Mouse (Mus musculus) myocyte (in vitro differentiated cells): ENCODE results near the gene Pgm5. TPM values are rescaled to one million over a fixed set of nuclear protein-coding genes. Genes with fewer than 3 reads are reported as not detected.

Experiments used
- H3K27me3 ChIP-seq: one replicate; pipeline ENCODE4 v1.6.1; 2011; ENCODE audit not compliant: control insufficient read depth, insufficient read depth, insufficient read length
- H3K36me3 ChIP-seq: one replicate; pipeline ENCODE4 v1.6.1; 2011; ENCODE audit not compliant: control insufficient read depth, insufficient read depth
- H3K4me2 ChIP-seq: one replicate; pipeline ENCODE4 v1.6.1; 2011; ENCODE audit warnings: low read depth, control low read depth
- H3K4me3 ChIP-seq: one replicate; pipeline ENCODE4 v1.5.1; 2011; ENCODE audit warnings: mild to moderate bottlenecking, control low read depth, moderate library complexity
- H3K79me2 ChIP-seq: one replicate; pipeline ENCODE4 v1.6.1; 2011; ENCODE audit not compliant: control insufficient read depth, insufficient read depth
- H3ac ChIP-seq: one replicate; pipeline ENCODE4 v1.6.1; 2011; ENCODE audit not compliant: control insufficient read depth, insufficient read length
- CEBPB ChIP-seq: IDR thresholded peaks from 2 replicates; pipeline ENCODE4 v1.6.1; 2011; ENCODE audit warnings: mild to moderate bottlenecking, moderate library complexity; ENCODE audit not compliant: poor library complexity, insufficient read depth, severe bottlenecking
- E2F4 ChIP-seq: IDR thresholded peaks from one replicate; pipeline ENCODE4 v1.6.1; 2011; ENCODE audit warnings: mild to moderate bottlenecking, control low read depth, moderate library complexity; ENCODE audit not compliant: insufficient read depth
- MAX ChIP-seq: IDR thresholded peaks from one replicate; pipeline ENCODE4 v1.6.1; 2011; ENCODE audit warnings: low read depth, mild to moderate bottlenecking, control low read depth
- MYOD1 ChIP-seq, 3 experiments: IDR thresholded peaks; one replicate each; pipeline ENCODE4 v1.6.1; 2011; ENCODE audit warnings: control low read depth in 2 of 3, low read depth in 2 of 3, mild to moderate bottlenecking in 2 of 3, moderate library complexity in 1 of 3; ENCODE audit not compliant: insufficient read length in 2 of 3, control insufficient read depth in 1 of 3
- MYOG ChIP-seq, 3 experiments: IDR thresholded peaks; one replicate each; pipeline ENCODE4 v1.6.1; 2011; ENCODE audit warnings: control low read depth in 2 of 3, low read depth in 2 of 3, mild to moderate bottlenecking in 2 of 3; ENCODE audit not compliant: insufficient read length in 2 of 3, control insufficient read depth in 1 of 3, insufficient read depth in 1 of 3
- POLR2A ChIP-seq: IDR thresholded peaks from one replicate; pipeline ENCODE4 v1.6.1; 2011; ENCODE audit warnings: low read depth, mild to moderate bottlenecking, control low read depth, moderate library complexity; ENCODE audit not compliant: insufficient read length
- POLR2AphosphoS2 ChIP-seq: IDR thresholded peaks from one replicate; pipeline ENCODE4 v1.6.1; 2011; ENCODE audit warnings: low read depth, control low read depth; ENCODE audit not compliant: insufficient read length
- REST ChIP-seq: IDR thresholded peaks from one replicate; pipeline ENCODE4 v1.6.1; 2011; ENCODE audit warnings: mild to moderate bottlenecking, control low read depth, moderate library complexity; ENCODE audit not compliant: insufficient read depth, insufficient read length
- SRF ChIP-seq: IDR thresholded peaks from one replicate; pipeline ENCODE4 v1.6.1; 2011; ENCODE audit warnings: low read depth; ENCODE audit not compliant: control insufficient read depth, insufficient read length
- TCF12 ChIP-seq: IDR thresholded peaks from one replicate; pipeline ENCODE4 v1.6.1; 2011; ENCODE audit warnings: mild to moderate bottlenecking, control low read depth; ENCODE audit not compliant: poor library complexity, insufficient read depth, severe bottlenecking
- TCF3 ChIP-seq: IDR thresholded peaks from one replicate; pipeline ENCODE4 v1.6.1; 2011; ENCODE audit warnings: low read depth, control low read depth; ENCODE audit not compliant: insufficient read length
- USF1 ChIP-seq: IDR thresholded peaks from one replicate; pipeline ENCODE4 v1.6.1; 2011; ENCODE audit warnings: low read depth, mild to moderate bottlenecking, control low read depth, moderate library complexity
- polyA plus RNA-seq: library from polyadenylated mRNA; unstranded; fragments of >200 nt; fragmentation: generic; extraction: Trizol; gene quantifications from one replicate; pipeline ENCODE4 v1.2.1, GENCODE M21; 2012; ENCODE audit warnings: missing spikeins

The Pgm5 gene
- polyA plus RNA-seq, 1 experiment = 68.6 TPM

DNA sequence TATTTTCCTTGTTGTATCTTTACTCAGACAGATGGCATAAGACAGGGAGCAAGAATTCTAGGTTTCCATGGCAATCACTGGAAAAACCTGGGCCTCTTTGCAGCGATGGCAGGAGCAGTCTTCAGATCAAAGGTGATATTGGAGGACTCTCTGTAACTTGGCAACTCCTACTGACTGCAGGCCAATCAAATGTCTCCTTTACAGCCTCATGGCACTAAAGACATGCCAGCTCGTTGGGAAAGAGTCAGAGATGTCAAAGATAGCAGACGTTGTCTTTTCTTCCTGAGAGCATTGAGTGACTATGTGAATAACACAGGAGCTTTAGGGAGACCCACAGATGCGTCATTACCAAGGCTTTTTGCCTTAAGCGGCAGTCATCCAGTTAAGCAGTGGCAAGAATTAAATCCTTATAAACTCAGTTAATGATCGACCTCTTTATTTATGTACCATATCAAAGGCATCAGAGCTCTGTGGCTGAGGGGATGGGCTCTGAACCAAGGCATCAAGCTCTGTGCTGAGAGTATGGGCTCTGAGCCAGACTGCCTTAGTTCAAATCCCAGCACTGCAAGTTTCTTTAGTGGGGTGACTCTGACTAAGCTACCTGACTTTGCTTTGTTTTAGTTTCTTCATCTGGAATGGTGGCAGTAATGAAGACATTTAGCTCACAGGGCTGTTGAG lies 209.2 kb downstream of the Pgm5 start:
- no peak for TF ChIP-seq REST
- TF ChIP-seq E2F4 = no peak
- no peak for TF ChIP-seq MYOD1 (IDR thresholded peaks at IDR 0.05; ENCODE audit: control insufficient read depth in 1 of 3, insufficient read length in 2 of 3, low read depth in 2 of 3)
- TF ChIP-seq USF1 = no peak
- no peak for TF ChIP-seq MYOG (IDR thresholded peaks at IDR 0.05; ENCODE audit: control insufficient read depth in 1 of 3, insufficient read depth in 1 of 3, insufficient read length in 2 of 3, low read depth in 2 of 3)
- no peak for TF ChIP-seq CEBPB
- no peak for TF ChIP-seq TCF3
- no peak for TF ChIP-seq POLR2AphosphoS2
- TF ChIP-seq MAX = no peak
- Histone ChIP-seq H3K79me2 (no peaks in the 10 kb centered on the region), H3K4me2 (no peak overlapping the region), H3K27me3 (no peaks in the 10 kb centered on the region), H3ac (no peak overlapping the region), H3K4me3 (no peak overlapping the region), H3K36me3 (no peaks in the 10 kb centered on the region)

- Histone ChIP-seq H3K4me3 (no peak overlapping the region), H3K27me3 (no peaks in the 10 kb centered on the region), H3ac (no peak overlapping the region), H3K79me2 (no peaks in the 10 kb centered on the region), H3K4me2 (no peak overlapping the region), H3K36me3 (no peaks in the 10 kb centered on the region)
- no peak for TF ChIP-seq TCF12
- no peak for TF ChIP-seq SRF
- TF ChIP-seq MYOG (IDR thresholded peaks at IDR 0.05; ENCODE audit: control insufficient read depth in 1 of 3, insufficient read depth in 1 of 3, insufficient read length in 2 of 3, low read depth in 2 of 3) = no peak
- no peak for TF ChIP-seq E2F4
- no peak for TF ChIP-seq POLR2A
- no peak for TF ChIP-seq POLR2AphosphoS2
- no peak for TF ChIP-seq TCF3
- no peak for TF ChIP-seq USF1
- no peak for TF ChIP-seq CEBPB
- TF ChIP-seq REST = no peak
- TF ChIP-seq MAX = no peak
- TF ChIP-seq MYOD1 (IDR thresholded peaks at IDR 0.05; ENCODE audit: control insufficient read depth in 1 of 3, insufficient read length in 2 of 3, low read depth in 2 of 3) = no peak
Measured at GRCm38 (mm10) chr19:24651595-24651994, 210.1 kb downstream of the Pgm5 start.

GRCm38 (mm10) chr19:24650428-24650827 lies 211.2 kb downstream of the Pgm5 start:
- TF ChIP-seq TCF3 (no peak), MYOG (IDR thresholded peaks at IDR 0.05; ENCODE audit: control insufficient read depth in 1 of 3, insufficient read depth in 1 of 3, insufficient read length in 2 of 3, low read depth in 2 of 3) (no peak), TCF12 (no peak), POLR2A (no peak), E2F4 (no peak), SRF (no peak), MYOD1 (IDR thresholded peaks at IDR 0.05; ENCODE audit: control insufficient read depth in 1 of 3, insufficient read length in 2 of 3, low read depth in 2 of 3) (no peak), CEBPB (no peak)
- no peaks in the 10 kb centered on the region for H3K27me3 ChIP-seq
- no peaks in the 10 kb centered on the region for H3K79me2 ChIP-seq
- H3K36me3 ChIP-seq = no peaks in the 10 kb centered on the region
- H3K4me3 ChIP-seq = no peak overlapping the region
- H3ac ChIP-seq = no peak overlapping the region
- H3K4me2 ChIP-seq = no peak overlapping the region

GRCm38 (mm10) chr19:24648016-24648415 lies 213.6 kb downstream of the Pgm5 start:
- H3K36me3 ChIP-seq = no peaks in the 10 kb centered on the region
- H3ac ChIP-seq = no peak overlapping the region
- TF ChIP-seq TCF3 (no peak), MAX (no peak), SRF (no peak), POLR2A (no peak), E2F4 (no peak), MYOD1 (IDR thresholded peaks at IDR 0.05; ENCODE audit: control insufficient read depth in 1 of 3, insufficient read length in 2 of 3, low read depth in 2 of 3) (no peak), USF1 (no peak), MYOG (IDR thresholded peaks at IDR 0.05; ENCODE audit: control insufficient read depth in 1 of 3, insufficient read depth in 1 of 3, insufficient read length in 2 of 3, low read depth in 2 of 3) (no peak)
- no peak overlapping the region for H3K4me3 ChIP-seq
- no peak overlapping the region for H3K4me2 ChIP-seq
- H3K79me2 ChIP-seq = no peaks in the 10 kb centered on the region
- H3K27me3 ChIP-seq = no peaks in the 10 kb centered on the region

GRCm38 (mm10) chr19:24646162-24646829 lies 215.4 kb downstream of the Pgm5 start:
- no peak overlapping the region for H3ac ChIP-seq
- H3K79me2 ChIP-seq = no peaks in the 10 kb centered on the region
- no peaks in the 10 kb centered on the region for H3K36me3 ChIP-seq
- no peaks in the 10 kb centered on the region for H3K27me3 ChIP-seq
- TF ChIP-seq REST (no peak), POLR2A (no peak), MAX (no peak), TCF3 (no peak), POLR2AphosphoS2 (no peak), CEBPB (no peak), MYOG (IDR thresholded peaks at IDR 0.05; ENCODE audit: control insufficient read depth in 1 of 3, insufficient read depth in 1 of 3, insufficient read length in 2 of 3, low read depth in 2 of 3) (no peak), USF1 (no peak), SRF (no peak), MYOD1 (IDR thresholded peaks at IDR 0.05; ENCODE audit: control insufficient read depth in 1 of 3, insufficient read length in 2 of 3, low read depth in 2 of 3) (no peak), E2F4 (no peak), TCF12 (no peak)
- H3K4me3 ChIP-seq = no peak overlapping the region
- H3K4me2 ChIP-seq = no peak overlapping the region
